Mouse (Mus musculus): ENCODE results near the gene Nme6. TPM values are rescaled to one million over a fixed set of nuclear protein-coding genes. Genes with fewer than 3 reads are reported as not detected.
A peak's percentile ranks its signal among the peaks of the same experiment; 100 is the strongest.

Nme6 gene
- polyA plus RNA-seq, 1 experiment from 2014 or later, result 59.4 TPM

- ATAC-seq (replicated peaks), result no peak
- H3K9ac ChIP-seq, result no peak overlapping the region
- no peaks in the 10 kb centered on the region for H3K9me3 ChIP-seq
- WGBS, result 82% methylated on average over 5 of the region's 5 CpGs
- no peaks in the 10 kb centered on the region for H3K27me3 ChIP-seq (replicated peaks)
- H3K4me1 ChIP-seq, result no peaks in the 10 kb centered on the region
- no peak overlapping the region for H3K27ac ChIP-seq
- H3K4me2 ChIP-seq, result no peak overlapping the region
- H3K36me3 ChIP-seq (replicated peaks), result no peaks in the 10 kb centered on the region
- H3K4me3 ChIP-seq, result no peak overlapping the region
Observed at GRCm38 (mm10) chr9:109826181-109826580, 6.4 kb upstream of the Nme6 start.

- ATAC-seq (replicated peaks), result peak; percentile 71
- Histone ChIP-seq H3K36me3 (replicated peaks) (peaks cover 4% of the 10 kb centered on the region; the same call in 1 of the 2 replicates), H3K4me3 (peak overlapping the region; percentile 56), H3K4me1 (peaks cover 14% of the 10 kb centered on the region), H3K9ac (peak overlapping the region; percentile 53), H3K27me3 (replicated peaks) (no peaks in the 10 kb centered on the region), H3K27ac (peak overlapping the region; percentile 83), H3K9me3 (no peaks in the 10 kb centered on the region), H3K4me2 (peak overlapping the region; percentile 86)
- 13% methylated on average over 6 of the region's 6 CpGs for WGBS
Observed at GRCm38 (mm10) chr9:109833088-109833412, 501 bp downstream of the Nme6 start.

GRCm38 (mm10) chr9:109849312-109849758, 16.8 kb downstream of the Nme6 start, which contains the start of gene Camp:
TSS of gene Camp (minus strand) at chr9:109849617.
- no peak for ATAC-seq (replicated peaks)
- H3K9me3 ChIP-seq, result no peaks in the 10 kb centered on the region
- WGBS, result 76% methylated on average over 6 of the region's 6 CpGs
- no peaks in the 10 kb centered on the region for H3K4me1 ChIP-seq
- no peak within 1 kb of the TSS for H3K27ac ChIP-seq
- no peaks in the 10 kb centered on the region for H3K36me3 ChIP-seq (replicated peaks)
- H3K4me2 ChIP-seq, result no peak within 1 kb of the TSS
- H3K9ac ChIP-seq, result no peak within 1 kb of the TSS
- no peaks in the 10 kb centered on the region for H3K27me3 ChIP-seq (replicated peaks)
- H3K4me3 ChIP-seq, result no peak within 1 kb of the TSS

GRCm38 (mm10) chr9:109850099-109850498, 17.6 kb downstream of the Nme6 start:
- no peak for ATAC-seq (replicated peaks)
- Histone ChIP-seq H3K36me3 (replicated peaks) (no peaks in the 10 kb centered on the region), H3K9me3 (no peaks in the 10 kb centered on the region)

GRCm38 (mm10) chr9:109854341-109854740, 21.8 kb downstream of the Nme6 start:
- whole genome bisulfite sequencing, result 77% methylated on average over 2 of the region's 2 CpGs
- H3K27ac ChIP-seq, result no peak overlapping the region
- no peaks in the 10 kb centered on the region for H3K36me3 ChIP-seq (replicated peaks)
- no peaks in the 10 kb centered on the region for H3K9me3 ChIP-seq
- ATAC-seq (replicated peaks), result no peak
- H3K4me3 ChIP-seq, result no peak overlapping the region
- H3K27me3 ChIP-seq (replicated peaks), result no peaks in the 10 kb centered on the region
- no peaks in the 10 kb centered on the region for H3K4me1 ChIP-seq
- no peak overlapping the region for H3K9ac ChIP-seq
- no peak overlapping the region for H3K4me2 ChIP-seq

More at GRCm38 (mm10) chr9:109850099-109850498, 17.6 kb downstream of the Nme6 start:
- WGBS, result 92% methylated on average over 5 of the region's 5 CpGs
- H3K4me2 ChIP-seq, result no peak overlapping the region
- no peaks in the 10 kb centered on the region for H3K27me3 ChIP-seq (replicated peaks)
- no peaks in the 10 kb centered on the region for H3K4me1 ChIP-seq
- no peak overlapping the region for H3K27ac ChIP-seq
- no peak overlapping the region for H3K4me3 ChIP-seq
- no peak overlapping the region for H3K9ac ChIP-seq

- no peak overlapping the region for H3K9ac ChIP-seq
- no peak overlapping the region for H3K4me2 ChIP-seq
- H3K27ac ChIP-seq, result no peak overlapping the region
- no peaks in the 10 kb centered on the region for H3K4me1 ChIP-seq
- H3K4me3 ChIP-seq, result no peak overlapping the region
- 83% methylated on average over 6 of the region's 6 CpGs for WGBS
- no peaks in the 10 kb centered on the region for H3K27me3 ChIP-seq (replicated peaks)
- H3K9me3 ChIP-seq, result no peaks in the 10 kb centered on the region
- H3K36me3 ChIP-seq (replicated peaks), result no peaks in the 10 kb centered on the region
- ATAC-seq (replicated peaks), result no peak
Observed at GRCm38 (mm10) chr9:109855947-109856346, 23.4 kb downstream of the Nme6 start.

- Histone ChIP-seq H3K4me2 (peak overlapping the region; percentile 40; the same call in 1 of the 2 replicates), H3K4me1 (peaks cover 2% of the 10 kb centered on the region; the same call in 1 of the 2 replicates), H3K27me3 (replicated peaks) (no peaks in the 10 kb centered on the region), H3K9me3 (no peaks in the 10 kb centered on the region), H3K4me3 (no peak overlapping the region), H3K36me3 (replicated peaks) (no peaks in the 10 kb centered on the region), H3K9ac (0 out of 2 replicates have a peak overlapping the region, but pooled peaks have one; percentile 19), H3K27ac (no peak overlapping the region)
- ATAC-seq (replicated peaks), result no peak
- WGBS, result 19% methylated on average over 20 of the region's 20 CpGs
Observed at GRCm38 (mm10) chr9:109862397-109863044, 30.0 kb downstream of the Nme6 start.

GRCm38 (mm10) chr9:109863085-109863484, 30.5 kb downstream of the Nme6 start:
- no peaks in the 10 kb centered on the region for H3K36me3 ChIP-seq (replicated peaks)
- no peaks in the 10 kb centered on the region for H3K9me3 ChIP-seq
- no peak overlapping the region for H3K27ac ChIP-seq
- H3K9ac ChIP-seq, result no peak overlapping the region
- H3K4me3 ChIP-seq, result no peak overlapping the region
- H3K4me2 ChIP-seq, result no peak overlapping the region
- H3K27me3 ChIP-seq (replicated peaks), result no peaks in the 10 kb centered on the region
- 57% methylated on average over 3 of the region's 3 CpGs for WGBS
- H3K4me1 ChIP-seq, result peaks cover 2% of the 10 kb centered on the region; the same call in 1 of the 2 replicates
- ATAC-seq (replicated peaks), result no peak

GRCm38 (mm10) chr9:109866218-109866617, 33.7 kb downstream of the Nme6 start:
- WGBS, result 83% methylated on average over 2 of the region's 2 CpGs
- Histone ChIP-seq H3K36me3 (replicated peaks) (no peaks in the 10 kb centered on the region), H3K4me3 (no peak overlapping the region), H3K9me3 (no peaks in the 10 kb centered on the region), H3K4me2 (no peak overlapping the region), H3K4me1 (peaks cover 2% of the 10 kb centered on the region; the same call in 1 of the 2 replicates), H3K27ac (no peak overlapping the region), H3K9ac (no peak overlapping the region), H3K27me3 (replicated peaks) (no peaks in the 10 kb centered on the region)
- no peak for ATAC-seq (replicated peaks)

- H3K9me3 ChIP-seq, result no peaks in the 10 kb centered on the region
- peaks cover 2% of the 10 kb centered on the region; the same call in 1 of the 2 replicates for H3K4me1 ChIP-seq
- H3K27ac ChIP-seq, result no peak overlapping the region
- WGBS, result 44% methylated on average over 6 of the region's 6 CpGs
- no peak for ATAC-seq (replicated peaks)
- no peak overlapping the region for H3K4me2 ChIP-seq
- H3K4me3 ChIP-seq, result no peak overlapping the region
- no peaks in the 10 kb centered on the region for H3K36me3 ChIP-seq (replicated peaks)
- no peaks in the 10 kb centered on the region for H3K27me3 ChIP-seq (replicated peaks)
- no peak overlapping the region for H3K9ac ChIP-seq
Observed at GRCm38 (mm10) chr9:109870983-109871572, 38.5 kb downstream of the Nme6 start.

GRCm38 (mm10) chr9:109874797-109875691, 42.5 kb downstream of the Nme6 start, which contains the start of gene Cdc25a:
TSS of gene Cdc25a (plus strand) at chr9:109875579.
- peak within 1 kb of the TSS; percentile 78 for H3K27ac ChIP-seq
- H3K9me3 ChIP-seq, result no peaks in the 10 kb centered on the region
- H3K9ac ChIP-seq, result peak within 1 kb of the TSS; percentile 61
- H3K4me3 ChIP-seq, result peak within 1 kb of the TSS; percentile 94
- no peaks in the 10 kb centered on the region for H3K27me3 ChIP-seq (replicated peaks)
- H3K4me2 ChIP-seq, result peak within 1 kb of the TSS; percentile 68
- no peaks in the 10 kb centered on the region; the same call in 1 of the 2 replicates for H3K36me3 ChIP-seq (replicated peaks)
- H3K4me1 ChIP-seq, result peaks cover 18% of the 10 kb centered on the region
- 8% methylated on average over 33 of the region's 33 CpGs for WGBS
- peak; percentile 94 for ATAC-seq (replicated peaks)
